Comparison of ENCODE assay signal across 8 mouse cellular contexts in genomic region chr13:119378404-119379037, GRCm38 (mm10). TPM values are rescaled to one million over a fixed set of nuclear protein-coding genes. Genes with fewer than 3 reads are reported as not detected.
DNase-seq lines count a peak whose midpoint lies in the region; ATAC-seq lines count a peak whose summit lies in the region.

No protein-coding gene starts in this region.

- no peak overlapping the region for H3K4me3 ChIP-seq in hindbrain, embryonic 11.5 days (ENCODE audit: low read depth, low read length)
- no peak overlapping the region for H3K4me3 ChIP-seq in hindbrain, embryonic 12.5 days
- H3K4me3 ChIP-seq in limb, embryonic 11.5 days (ENCODE audit: low read depth, low read length), result no peak overlapping the region
- no peak overlapping the region for H3K4me3 ChIP-seq in midbrain, embryonic 16.5 days (ENCODE audit: low read depth, low read length)

- no peak overlapping the region for H3K27ac ChIP-seq in hindbrain, embryonic 11.5 days (ENCODE audit: low read depth, low read length)
- no peak overlapping the region for H3K27ac ChIP-seq in hindbrain, embryonic 12.5 days
- H3K27ac ChIP-seq in limb, embryonic 11.5 days (replicated peaks; ENCODE audit: low read depth, low read length), result no peak overlapping the region
- H3K27ac ChIP-seq in midbrain, embryonic 16.5 days (ENCODE audit: low read length), result no peak overlapping the region

- 54% methylated on average over 5 of the region's 5 CpGs for WGBS in hindbrain, embryonic 11.5 days
- WGBS in hindbrain, embryonic 12.5 days, result 53% methylated on average over 5 of the region's 5 CpGs
- WGBS in limb, embryonic 11.5 days, result 50% methylated on average over 5 of the region's 5 CpGs
- 55% methylated on average over 5 of the region's 5 CpGs for WGBS in midbrain, embryonic 16.5 days

- peak; percentile 17; the same call in 1 of the 2 replicates for ATAC-seq in hindbrain, embryonic 11.5 days (ENCODE audit: low FRiP score)
- ATAC-seq in hindbrain, embryonic 12.5 days (ENCODE audit: low FRiP score), result no peak
- ATAC-seq in limb, embryonic 11.5 days (ENCODE audit: insufficient number of reproducible peaks, low FRiP score, low TSS enrichment, low read depth), result no peak
- peak; percentile 39; the same call in 1 of the 2 replicates for ATAC-seq in midbrain, embryonic 16.5 days

- H3K4me2 ChIP-seq in hindbrain, embryonic 11.5 days (replicated peaks; ENCODE audit: low read depth, low read length), result no peak overlapping the region
- H3K4me2 ChIP-seq in hindbrain, embryonic 12.5 days (replicated peaks), result no peak overlapping the region
- H3K4me2 ChIP-seq in limb, embryonic 11.5 days (ENCODE audit: low read depth, severe bottlenecking), result no peak overlapping the region
- no peak overlapping the region for H3K4me2 ChIP-seq in midbrain, embryonic 16.5 days (ENCODE audit: low read length)

- H3K4me1 ChIP-seq in hindbrain, embryonic 11.5 days (replicated peaks; ENCODE audit: control insufficient read depth, insufficient read depth, low read length), result no peaks in the 10 kb centered on the region
- H3K4me1 ChIP-seq in hindbrain, embryonic 12.5 days, result no peaks in the 10 kb centered on the region
- H3K4me1 ChIP-seq in limb, embryonic 11.5 days (ENCODE audit: control insufficient read depth, insufficient read depth, low read length), result no peaks in the 10 kb centered on the region
- H3K4me1 ChIP-seq in midbrain, embryonic 16.5 days (ENCODE audit: control insufficient read depth, insufficient read depth, low read length), result no peaks in the 10 kb centered on the region

- H3K36me3 ChIP-seq in hindbrain, embryonic 11.5 days (ENCODE audit: control insufficient read depth, insufficient read depth, low read length), result no peaks in the 10 kb centered on the region
- H3K36me3 ChIP-seq in hindbrain, embryonic 12.5 days, result peaks cover 31% of the 10 kb centered on the region
- peaks cover 2% of the 10 kb centered on the region; the same call in 1 of the 2 replicates for H3K36me3 ChIP-seq in limb, embryonic 11.5 days (ENCODE audit: control insufficient read depth, insufficient read depth, low read length)
- peaks cover 15% of the 10 kb centered on the region for H3K36me3 ChIP-seq in midbrain, embryonic 16.5 days (ENCODE audit: control insufficient read depth, insufficient read depth, low read length)
- H3K36me3 ChIP-seq in splenic B cell, adult 2 months (ENCODE audit: control insufficient read depth, insufficient read depth, low read length, poor library complexity, severe bottlenecking), result no peaks in the 10 kb centered on the region; the same call in 1 of the 2 replicates

- no peak overlapping the region for H3K9ac ChIP-seq in hindbrain, embryonic 11.5 days (ENCODE audit: low read depth, low read length)
- H3K9ac ChIP-seq in hindbrain, embryonic 12.5 days, result no peak overlapping the region
- H3K9ac ChIP-seq in limb, embryonic 11.5 days (ENCODE audit: low read length), result no peak overlapping the region
- H3K9ac ChIP-seq in midbrain, embryonic 16.5 days (ENCODE audit: low read depth, low read length), result no peak overlapping the region

- no peaks in the 10 kb centered on the region for H3K27me3 ChIP-seq in hindbrain, embryonic 11.5 days (ENCODE audit: control insufficient read depth, insufficient read depth, low read length)
- H3K27me3 ChIP-seq in hindbrain, embryonic 12.5 days, result no peaks in the 10 kb centered on the region
- no peaks in the 10 kb centered on the region for H3K27me3 ChIP-seq in limb, embryonic 11.5 days (ENCODE audit: control insufficient read depth, insufficient read depth, low read length)
- no peaks in the 10 kb centered on the region for H3K27me3 ChIP-seq in midbrain, embryonic 16.5 days (ENCODE audit: control insufficient read depth, insufficient read depth, low read depth, low read length)
- no peaks in the 10 kb centered on the region; the same call in 1 of the 2 replicates for H3K27me3 ChIP-seq in splenic B cell, adult 2 months (ENCODE audit: control insufficient read depth, insufficient read depth, low read length, poor library complexity, severe bottlenecking)

- peak; percentile 84 for DNase-seq in hindbrain, embryonic 11.5 days (ENCODE audit: low spot score)
- DNase-seq in cerebellum, adult 9-11 months, result peak; percentile 32
- peak; percentile 46 to 77 for DNase-seq in frontal cortex, postnatal 14 days (ENCODE audit: low spot score in 2 of 2)
- DNase-seq in kidney, adult 8-10 months, result peak; percentile 44 to 86
- peak; percentile 89 for DNase-seq in limb, embryonic 11.5 days (ENCODE audit: low spot score)
- DNase-seq in splenic B cell, adult 2 months (ENCODE audit: low read depth, low spot score), result peak; percentile 73

- H3K9me3 ChIP-seq in hindbrain, embryonic 11.5 days (ENCODE audit: control insufficient read depth, low read length), result no peaks in the 10 kb centered on the region
- no peaks in the 10 kb centered on the region for H3K9me3 ChIP-seq in hindbrain, embryonic 12.5 days (replicated peaks)
- H3K9me3 ChIP-seq in limb, embryonic 11.5 days (ENCODE audit: control insufficient read depth, low read length), result no peaks in the 10 kb centered on the region
- no peaks in the 10 kb centered on the region for H3K9me3 ChIP-seq in midbrain, embryonic 16.5 days (replicated peaks; ENCODE audit: control insufficient read depth, low read length, poor library complexity, severe bottlenecking)

RNA-seq across cellular contexts. Expression of gene Paip1, which starts 49.9 kb away (rescaled TPM):
- polyA plus RNA-seq in hindbrain, embryonic 11.5 days (2014; fragmentation: Nextera tagmentation; extraction: Ambion mirVana), result 141 and 149 TPM in 2 replicates
- 139 and 158 TPM in 2 replicates for polyA plus RNA-seq in hindbrain, embryonic 12.5 days (2016; fragmentation: Nextera tagmentation; extraction: Ambion mirVana)
- 103 and 110 TPM in 2 replicates for polyA plus RNA-seq in limb, embryonic 11.5 days (2014; fragmentation: Nextera tagmentation; extraction: Ambion mirVana)
- 167 and 178 TPM in 2 replicates for polyA plus RNA-seq in midbrain, embryonic 16.5 days (2015; fragmentation: Nextera tagmentation; extraction: Ambion mirVana)

Comparison
In these comparisons a context has a peak if more than half of its experiments do, and no peak if none do; other contexts are left out.
1. ATAC-seq: peak in hindbrain, embryonic 11.5 days (single experiment) and midbrain, embryonic 16.5 days (single experiment); none in hindbrain, embryonic 12.5 days (single experiment) and limb, embryonic 11.5 days (single experiment).
2. DNase-seq: peak in every context shown above with its lines; median percentile 89 in limb, embryonic 11.5 days; 84 in hindbrain, embryonic 11.5 days; 73 in splenic B cell, adult 2 months; 65 in kidney, adult 8-10 months; 62 in frontal cortex, postnatal 14 days; 32 in cerebellum, adult 9-11 months.